Mouse (Mus musculus): ENCODE results near the gene Ccdc170. TPM values are rescaled to one million over a fixed set of nuclear protein-coding genes. Genes with fewer than 3 reads are reported as not detected.

Gene Ccdc170
- polyA plus RNA-seq, 1 experiment from 2014 or later: not detected

- DNase-seq: no peak
- Histone ChIP-seq H3K4me2 (no peak overlapping the region), H3K9ac (no peak overlapping the region), H3K27me3 (no peaks in the 10 kb centered on the region), H3K4me1 (replicated peaks) (no peaks in the 10 kb centered on the region), H3K27ac (no peak overlapping the region), H3K36me3 (no peaks in the 10 kb centered on the region), H3K9me3 (replicated peaks) (no peaks in the 10 kb centered on the region), H3K4me3 (replicated peaks) (no peak overlapping the region)
- ATAC-seq (ENCODE audit: low read depth): no peak
- 58% methylated on average over 8 of the region's 8 CpGs for WGBS (ENCODE audit: insufficient replicate concordance)
Measured at GRCm38 (mm10) chr10:4481695-4482094, 607 bp upstream of the Ccdc170 start.

GRCm38 (mm10) chr10:4483848-4484247, 1.5 kb downstream of the Ccdc170 start:
- H3K36me3 ChIP-seq: no peaks in the 10 kb centered on the region
- DNase-seq: no peak

GRCm38 (mm10) chr10:4484986-4485385, 2.7 kb downstream of the Ccdc170 start:
- ATAC-seq (ENCODE audit: low read depth) (no peak), DNase-seq (no peak)
- WGBS (ENCODE audit: insufficient replicate concordance): 40% methylated on average over 9 of the region's 9 CpGs
- Histone ChIP-seq H3K36me3 (no peaks in the 10 kb centered on the region), H3K27me3 (no peaks in the 10 kb centered on the region), H3K27ac (no peak overlapping the region), H3K4me1 (replicated peaks) (peaks cover 2% of the 10 kb centered on the region), H3K4me3 (replicated peaks) (no peak overlapping the region), H3K9ac (no peak overlapping the region), H3K4me2 (no peak overlapping the region), H3K9me3 (replicated peaks) (no peaks in the 10 kb centered on the region)

More at GRCm38 (mm10) chr10:4483848-4484247, 1.5 kb downstream of the Ccdc170 start:
- no peak overlapping the region for H3K9ac ChIP-seq
- H3K9me3 ChIP-seq (replicated peaks): no peaks in the 10 kb centered on the region
- no peak overlapping the region for H3K27ac ChIP-seq
- no peak overlapping the region for H3K4me3 ChIP-seq (replicated peaks)
- no peaks in the 10 kb centered on the region for H3K27me3 ChIP-seq
- no peak overlapping the region for H3K4me2 ChIP-seq
- H3K4me1 ChIP-seq (replicated peaks): no peaks in the 10 kb centered on the region
- ATAC-seq (ENCODE audit: low read depth): no peak
- 59% methylated on average over 1 of the region's 1 CpGs for WGBS (ENCODE audit: insufficient replicate concordance)

GRCm38 (mm10) chr10:4489865-4490264, 7.6 kb downstream of the Ccdc170 start:
- Histone ChIP-seq H3K4me1 (replicated peaks) (peaks cover 17% of the 10 kb centered on the region), H3K27me3 (no peaks in the 10 kb centered on the region), H3K9me3 (replicated peaks) (no peaks in the 10 kb centered on the region), H3K27ac (no peak overlapping the region), H3K4me2 (peak overlapping the region; percentile 24; the same call in 1 of the 2 replicates), H3K9ac (0 out of 2 replicates have a peak overlapping the region, but pooled peaks have one; percentile 24), H3K4me3 (replicated peaks) (no peak overlapping the region), H3K36me3 (no peaks in the 10 kb centered on the region)
- WGBS (ENCODE audit: insufficient replicate concordance): 76% methylated on average over 5 of the region's 5 CpGs
- ATAC-seq (ENCODE audit: low read depth): no peak
- DNase-seq: no peak

- peak overlapping the region; percentile 33 for H3K4me2 ChIP-seq
- H3K36me3 ChIP-seq: no peaks in the 10 kb centered on the region
- H3K4me1 ChIP-seq (replicated peaks): peaks cover 17% of the 10 kb centered on the region
- ATAC-seq (ENCODE audit: low read depth) (peak; percentile 66), DNase-seq (no peak)
- no peak overlapping the region for H3K4me3 ChIP-seq (replicated peaks)
- WGBS (ENCODE audit: insufficient replicate concordance): 24% methylated on average over 2 of the region's 3 CpGs
- H3K9me3 ChIP-seq (replicated peaks): no peaks in the 10 kb centered on the region
- no peaks in the 10 kb centered on the region for H3K27me3 ChIP-seq
- H3K9ac ChIP-seq: 0 out of 2 replicates have a peak overlapping the region, but pooled peaks have one; percentile 27
- H3K27ac ChIP-seq: 0 out of 2 replicates have a peak overlapping the region, but pooled peaks have one; percentile 2
Measured at GRCm38 (mm10) chr10:4491281-4491680, 9.0 kb downstream of the Ccdc170 start.

GRCm38 (mm10) chr10:4492045-4492444, 9.7 kb downstream of the Ccdc170 start:
- DNase-seq (no peak), ATAC-seq (ENCODE audit: low read depth) (peak; percentile 57; the same call in 1 of the 2 replicates)
- Histone ChIP-seq H3K27ac (no peak overlapping the region), H3K27me3 (no peaks in the 10 kb centered on the region), H3K9me3 (replicated peaks) (no peaks in the 10 kb centered on the region), H3K4me3 (replicated peaks) (no peak overlapping the region), H3K9ac (no peak overlapping the region), H3K4me2 (no peak overlapping the region), H3K4me1 (replicated peaks) (peaks cover 17% of the 10 kb centered on the region), H3K36me3 (no peaks in the 10 kb centered on the region)
- WGBS (ENCODE audit: insufficient replicate concordance): 35% methylated on average over 1 of the region's 1 CpGs

GRCm38 (mm10) chr10:4492909-4493308, 10.6 kb downstream of the Ccdc170 start:
- no peak for DNase-seq
- Histone ChIP-seq H3K4me2 (no peak overlapping the region), H3K4me3 (replicated peaks) (no peak overlapping the region), H3K4me1 (replicated peaks) (peaks cover 17% of the 10 kb centered on the region), H3K27me3 (no peaks in the 10 kb centered on the region), H3K27ac (no peak overlapping the region), H3K9me3 (replicated peaks) (no peaks in the 10 kb centered on the region), H3K36me3 (no peaks in the 10 kb centered on the region), H3K9ac (no peak overlapping the region)
- 43% methylated on average over 4 of the region's 4 CpGs for WGBS (ENCODE audit: insufficient replicate concordance)
- no peak for ATAC-seq (ENCODE audit: low read depth)

GRCm38 (mm10) chr10:4503251-4503650, 20.9 kb downstream of the Ccdc170 start:
- WGBS (ENCODE audit: insufficient replicate concordance): 79% methylated on average over 8 of the region's 8 CpGs
- H3K36me3 ChIP-seq: no peaks in the 10 kb centered on the region
- DNase-seq (no peak), ATAC-seq (ENCODE audit: low read depth) (no peak)
- H3K4me2 ChIP-seq: no peak overlapping the region
- no peak overlapping the region for H3K27ac ChIP-seq
- H3K27me3 ChIP-seq: no peaks in the 10 kb centered on the region
- H3K9ac ChIP-seq: no peak overlapping the region
- no peaks in the 10 kb centered on the region for H3K9me3 ChIP-seq (replicated peaks)
- no peaks in the 10 kb centered on the region for H3K4me1 ChIP-seq (replicated peaks)
- no peak overlapping the region for H3K4me3 ChIP-seq (replicated peaks)

- H3K4me3 ChIP-seq (replicated peaks): no peak overlapping the region
- no peaks in the 10 kb centered on the region for H3K36me3 ChIP-seq
- no peak overlapping the region for H3K9ac ChIP-seq
- WGBS (ENCODE audit: insufficient replicate concordance): 44% methylated on average over 9 of the region's 9 CpGs
- H3K27me3 ChIP-seq: no peaks in the 10 kb centered on the region
- no peaks in the 10 kb centered on the region for H3K4me1 ChIP-seq (replicated peaks)
- H3K4me2 ChIP-seq: no peak overlapping the region
- 0 out of 2 replicates have a peak, but pooled peaks cover 4% of the 10 kb centered on the region for H3K9me3 ChIP-seq (replicated peaks)
- no peak for ATAC-seq (ENCODE audit: low read depth)
- no peak for DNase-seq
- no peak overlapping the region for H3K27ac ChIP-seq
Measured at GRCm38 (mm10) chr10:4512725-4513124, 30.4 kb downstream of the Ccdc170 start.

GRCm38 (mm10) chr10:4517614-4518013, 35.3 kb downstream of the Ccdc170 start:
- WGBS (ENCODE audit: insufficient replicate concordance): 60% methylated on average over 2 of the region's 2 CpGs

GRCm38 (mm10) chr10:4519645-4520044, 37.3 kb downstream of the Ccdc170 start:
- no peak overlapping the region for H3K4me2 ChIP-seq
- H3K9ac ChIP-seq: no peak overlapping the region

More at GRCm38 (mm10) chr10:4517614-4518013, 35.3 kb downstream of the Ccdc170 start:
- no peak overlapping the region for H3K4me3 ChIP-seq (replicated peaks)
- no peak for ATAC-seq (ENCODE audit: low read depth)
- no peak for DNase-seq
- no peak overlapping the region for H3K9ac ChIP-seq
- no peaks in the 10 kb centered on the region for H3K4me1 ChIP-seq (replicated peaks)
- no peaks in the 10 kb centered on the region for H3K36me3 ChIP-seq
- H3K9me3 ChIP-seq (replicated peaks): peaks cover 4% of the 10 kb centered on the region; the same call in 1 of the 2 replicates
- H3K4me2 ChIP-seq: no peak overlapping the region
- no peak overlapping the region for H3K27ac ChIP-seq
- H3K27me3 ChIP-seq: no peaks in the 10 kb centered on the region

GRCm38 (mm10) chr10:4520394-4521102, 38.2 kb downstream of the Ccdc170 start:
- WGBS (ENCODE audit: insufficient replicate concordance): 61% methylated on average over 6 of the region's 6 CpGs
- no peaks in the 10 kb centered on the region for H3K4me1 ChIP-seq (replicated peaks)
- H3K27me3 ChIP-seq: no peaks in the 10 kb centered on the region
- H3K4me3 ChIP-seq (replicated peaks): no peak overlapping the region
- no peak for DNase-seq
- ATAC-seq (ENCODE audit: low read depth): no peak
- H3K36me3 ChIP-seq: no peaks in the 10 kb centered on the region
- no peak overlapping the region for H3K4me2 ChIP-seq
- no peaks in the 10 kb centered on the region; the same call in 1 of the 2 replicates for H3K9me3 ChIP-seq (replicated peaks)
- H3K9ac ChIP-seq: no peak overlapping the region
- no peak overlapping the region for H3K27ac ChIP-seq

More at GRCm38 (mm10) chr10:4519645-4520044, 37.3 kb downstream of the Ccdc170 start:
- Histone ChIP-seq H3K27me3 (no peaks in the 10 kb centered on the region), H3K27ac (no peak overlapping the region), H3K36me3 (no peaks in the 10 kb centered on the region), H3K4me3 (replicated peaks) (no peak overlapping the region), H3K9me3 (replicated peaks) (peaks cover 4% of the 10 kb centered on the region; the same call in 1 of the 2 replicates), H3K4me1 (replicated peaks) (no peaks in the 10 kb centered on the region)
- 63% methylated on average over 3 of the region's 3 CpGs for WGBS (ENCODE audit: insufficient replicate concordance)
- DNase-seq: no peak
- no peak for ATAC-seq (ENCODE audit: low read depth)

Measured in liver, embryonic 13.5 days (tissue).